Mouse (Mus musculus): ENCODE data around the gene Slc22a16. TPM values are rescaled to one million over a fixed set of nuclear protein-coding genes. Genes with fewer than 3 reads are reported as not detected.

The Slc22a16 gene
- 3.6 TPM for polyA plus RNA-seq (2014; fragmentation: Illumina TruSeq; extraction: RNeasy Lipid Tissue Mini Kit (QIAGEN cat#74804); ENCODE audit: low read depth, low replicate concordance)

DNA sequence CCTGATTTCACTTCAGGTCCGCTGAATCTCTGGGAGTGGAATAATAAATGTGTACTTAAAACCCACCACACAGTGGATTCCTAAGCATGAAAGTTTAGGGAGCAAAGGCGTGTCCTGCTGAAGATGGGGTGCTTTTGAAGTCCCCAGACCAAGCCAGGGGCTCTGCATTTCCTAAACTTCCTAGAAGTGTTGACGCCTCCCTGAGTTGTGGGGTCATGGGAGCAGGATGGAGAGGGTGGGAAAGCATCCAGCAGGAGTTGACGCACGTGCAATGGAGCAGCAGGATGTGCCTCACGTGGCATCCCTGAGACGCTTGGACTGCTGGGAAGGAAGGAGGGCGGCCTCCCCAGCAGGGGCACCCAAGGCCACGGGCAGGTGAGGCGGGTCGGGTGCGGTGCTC is at the start of gene Slc22a16:
Gene Slc22a16 (plus strand): TSS at position 301 of the 400 bp plus-strand sequence.

GRCm38 (mm10) chr10:40629656-40630311 is 59.6 kb downstream of the Slc22a16 start, which contains the start of gene Ddo:
Gene Ddo (plus strand): TSS chr10:40630011.

Other genes with a start within 250 kb of the Slc22a16 start
- 9.1 TPM for gene Cdk19, start 230.8 kb upstream of the Slc22a16 start, polyA plus RNA-seq (2014; fragmentation: Illumina TruSeq; extraction: RNeasy Lipid Tissue Mini Kit (QIAGEN cat#74804); ENCODE audit: low read depth, low replicate concordance)
- 9.6 TPM for gene Ddo, start 59.7 kb downstream of the Slc22a16 start, polyA plus RNA-seq (2014; fragmentation: Illumina TruSeq; extraction: RNeasy Lipid Tissue Mini Kit (QIAGEN cat#74804); ENCODE audit: low read depth, low replicate concordance)
- 1.7 TPM for gene Mettl24, start 112.9 kb downstream of the Slc22a16 start, polyA plus RNA-seq (2014; fragmentation: Illumina TruSeq; extraction: RNeasy Lipid Tissue Mini Kit (QIAGEN cat#74804); ENCODE audit: low read depth, low replicate concordance)

Data from adipose tissue, adult 10 weeks (tissue).